Mouse (Mus musculus) E14TG2a.4 (cell line): ENCODE data around the gene Slc38a3.

Experiments used
- CTCF ChIP-seq: conservative IDR thresholded peaks from 2 replicates; pipeline ENCODE4 v1.5.1; 2014; ENCODE audit warnings: low read length
- NANOG ChIP-seq: IDR thresholded peaks from 2 replicates; pipeline ENCODE4 v1.6.1; 2014; ENCODE audit warnings: borderline replicate concordance, low read length, mixed read lengths
- POU5F1 ChIP-seq: IDR thresholded peaks from 2 replicates; pipeline ENCODE4 v1.6.1; 2014; ENCODE audit warnings: low read length, borderline replicate concordance

- TF ChIP-seq CTCF, result no peak
- TF ChIP-seq NANOG, result no peak
- TF ChIP-seq POU5F1, result no peak
These were observed 414 bp downstream of the Slc38a3 start for GRCm38 (mm10) chr9:107668916-107669315.
